Mouse (Mus musculus): ENCODE measurements around the gene Zfp664.

GRCm38 (mm10) chr5:124843386-124843785, 19.1 kb upstream of the Zfp664 start:
- TF ChIP-seq CTCF (conservative IDR thresholded peaks at IDR 0.05; ENCODE audit: low read length) (no peak), NANOG (IDR thresholded peaks at IDR 0.05; ENCODE audit: borderline replicate concordance, low read length) (no peak), POU5F1 (IDR thresholded peaks at IDR 0.05; ENCODE audit: borderline replicate concordance, low read length) (no peak)
